Mouse (Mus musculus) neutrophil, adult 59 days (primary cell): ENCODE results near the gene Dscaml1. TPM values are rescaled to one million over a fixed set of nuclear protein-coding genes. Genes with fewer than 3 reads are reported as not detected.

Experiments
- total RNA-seq, 2 experiments: library from RNA; stranded (reverse); gene quantifications; 1 replicate in 1 of 2; 2 replicates in 1 of 2; pipeline ENCODE4 v1.2.4; 2023

Gene Dscaml1
- not detected for total RNA-seq

DNA sequence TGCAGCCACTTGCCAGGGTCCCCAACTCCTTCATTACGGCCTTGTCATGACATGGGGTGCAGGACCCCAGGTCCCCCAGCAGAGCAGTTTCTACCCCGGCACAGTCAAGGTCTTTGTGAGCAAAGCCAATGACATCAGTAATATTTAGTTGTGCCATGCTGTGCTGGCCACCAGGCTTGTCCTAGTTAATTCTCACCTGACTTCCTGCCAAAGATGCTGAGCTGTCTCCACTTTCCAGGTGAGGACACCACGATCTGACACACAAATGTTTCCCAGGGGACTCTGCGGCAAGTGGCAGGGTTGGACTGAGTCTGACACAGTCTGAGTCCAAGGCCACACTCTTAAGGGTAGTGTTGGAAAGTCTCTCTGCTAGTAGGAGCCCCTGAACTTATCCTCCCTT, at the start of gene Dscaml1:
Gene Dscaml1, plus strand, starts transcription at position 173 of the 400 bp plus-strand sequence.

DNA sequence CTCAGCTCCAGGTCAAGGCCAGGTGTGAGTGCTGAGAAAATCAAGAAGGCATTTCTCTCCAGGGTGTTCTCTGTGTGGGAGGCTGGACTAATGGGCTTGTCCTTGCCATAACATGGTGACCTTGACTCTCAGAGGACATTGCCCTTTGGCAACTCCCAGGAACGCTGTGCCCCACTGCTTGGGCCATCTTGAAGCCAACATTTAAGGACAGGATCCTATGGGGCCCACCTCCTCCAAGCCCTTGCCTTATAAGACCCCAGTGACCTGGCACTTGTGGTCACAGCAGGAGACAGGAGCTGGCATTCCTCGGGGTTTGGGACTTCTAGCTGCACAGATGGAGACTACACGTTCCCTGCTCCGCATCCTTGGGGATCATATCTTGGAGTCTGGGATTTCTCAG, 27.0 kb upstream of the Dscaml1 start, which contains the start of gene Fxyd2:
Gene Fxyd2, plus strand, starts transcription at position 236 of the 400 bp plus-strand sequence.

Other genes with a start within 250 kb of the Dscaml1 start
- gene BC049352, start 244.6 kb upstream of the Dscaml1 start, total RNA-seq: under 1 TPM in 1 of 2 experiments, not detected in 1; 0.79 TPM
- under 1 TPM in 1 of 2 experiments, not detected in 1; 0.18 TPM for gene Tmprss4, start 222.5 kb upstream of the Dscaml1 start, total RNA-seq
- gene Il10ra, start 157.5 kb upstream of the Dscaml1 start, total RNA-seq: 10 to 100 TPM; 69.6 to 82.4 TPM
- not detected for gene Tmprss13, start 107.5 kb upstream of the Dscaml1 start, total RNA-seq
- gene Fxyd6, start 56.4 kb upstream of the Dscaml1 start, total RNA-seq: under 1 TPM in 1 of 2 experiments, not detected in 1; 0.46 TPM
- gene Fxyd2, start 27.0 kb upstream of the Dscaml1 start, total RNA-seq: not detected